Mouse (Mus musculus): ENCODE data around the gene Flad1.
A peak's percentile ranks its signal among the peaks of the same experiment; 100 is the strongest.

Gene Flad1

DNA sequence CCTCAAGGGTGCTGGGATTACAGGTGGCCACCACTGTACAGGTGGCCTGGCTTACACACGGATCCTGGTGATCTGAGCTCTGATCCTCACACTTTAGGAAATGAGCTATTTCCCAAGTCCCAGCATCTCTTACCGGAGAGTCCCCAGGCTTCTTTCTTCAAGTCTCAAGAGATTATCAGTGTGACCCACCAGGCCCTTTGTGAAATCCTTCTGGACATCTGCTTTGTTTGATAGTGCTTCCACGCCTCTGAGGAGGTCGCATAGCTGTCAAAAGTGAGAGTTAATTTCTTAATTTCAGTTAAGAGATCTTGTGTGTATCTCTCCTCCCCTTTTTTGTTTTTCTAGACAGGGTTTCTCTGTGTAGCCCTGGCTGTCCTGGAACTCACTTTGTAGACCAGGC is 14.2 kb upstream of the Flad1 start:
- peak; percentile 82 for DNase-seq (ENCODE audit: low spot score)

DNA sequence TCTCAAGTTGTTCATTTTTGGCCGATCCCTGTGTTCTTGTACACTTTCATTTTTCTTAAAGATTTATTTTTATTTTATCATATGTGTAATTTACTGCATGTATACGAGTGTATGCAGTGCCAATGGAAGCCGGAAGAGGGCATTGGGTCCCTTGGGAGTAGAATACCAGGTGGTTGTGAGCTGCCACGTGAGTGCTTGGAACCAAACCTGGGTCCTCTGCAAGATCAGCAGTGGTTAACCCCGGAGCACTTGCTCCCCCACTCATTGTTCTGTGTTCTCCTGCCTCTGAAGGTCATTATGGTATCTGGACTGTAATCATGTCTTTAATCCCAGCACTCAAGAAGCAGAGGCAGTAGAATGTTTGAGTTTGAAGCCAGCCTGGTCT is 13.5 kb upstream of the Flad1 start:
- no peak for DNase-seq (ENCODE audit: low spot score)

DNA sequence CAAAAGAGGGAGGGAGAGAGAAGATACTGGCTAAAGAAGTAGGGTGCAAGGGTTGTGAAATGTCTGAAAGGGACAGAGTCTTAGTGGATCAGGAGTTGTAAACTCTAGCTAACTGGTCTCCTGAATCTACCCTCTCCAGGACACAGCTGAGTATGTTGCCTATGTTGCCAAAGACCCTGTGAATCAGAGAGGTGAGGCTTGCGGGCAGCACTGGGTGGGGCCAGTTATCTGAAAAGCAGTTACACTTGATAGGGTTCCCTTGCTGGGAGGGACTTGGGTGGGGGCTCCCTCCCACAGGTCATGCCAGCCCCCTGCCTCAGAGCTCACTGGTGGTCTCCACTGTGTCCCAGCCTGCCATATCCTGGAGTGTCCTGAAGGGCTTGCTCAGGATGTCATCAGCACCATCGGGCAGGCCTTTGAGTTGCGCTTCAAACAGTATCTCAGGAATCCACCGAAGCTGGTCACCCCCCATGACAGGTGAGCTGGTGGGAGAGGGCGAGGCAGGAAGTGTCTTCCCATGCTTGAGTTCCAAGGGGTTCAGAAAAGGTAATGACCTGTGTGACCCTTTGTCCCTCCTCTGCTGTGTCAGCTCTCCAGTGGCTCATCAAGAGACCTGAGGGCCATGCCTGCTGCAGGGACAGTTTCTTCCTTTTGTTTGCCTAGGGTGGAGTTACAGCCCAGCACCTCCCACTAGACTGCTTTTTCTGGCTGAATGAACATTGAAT is 12.9 kb upstream of the Flad1 start:
- no peak for DNase-seq (ENCODE audit: low spot score)

DNA sequence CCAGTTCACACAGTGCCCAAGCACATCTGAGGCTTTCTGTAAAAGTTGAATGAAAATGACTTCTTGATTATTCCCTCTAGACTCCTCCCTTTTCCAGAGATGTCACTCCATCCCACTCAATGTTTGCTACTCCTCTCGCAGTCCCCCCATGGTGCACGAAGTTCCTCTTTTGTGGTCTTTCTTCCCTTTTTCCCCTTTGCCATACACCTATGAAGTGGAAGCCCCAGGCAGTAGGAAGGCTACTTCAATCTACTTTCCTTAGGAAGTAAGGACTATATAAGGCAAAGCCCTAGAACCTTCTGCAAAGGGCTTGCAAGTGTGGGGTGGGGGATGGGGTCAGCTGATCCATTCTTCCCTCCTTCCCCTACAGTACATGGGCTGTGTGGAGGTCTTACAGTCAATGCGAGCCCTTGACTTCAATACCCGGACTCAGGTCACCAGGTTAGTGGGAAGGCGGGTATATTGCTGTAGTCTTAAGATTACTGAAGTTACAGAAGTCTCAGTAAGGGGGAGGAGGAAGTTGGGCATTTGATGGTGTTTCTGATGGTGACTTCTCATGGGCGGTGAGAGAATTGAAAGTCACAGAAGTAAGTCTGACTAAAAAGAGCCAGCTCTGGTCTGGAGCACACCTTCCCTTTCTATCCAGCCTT is 11.0 kb upstream of the Flad1 start:
- no peak for DNase-seq (ENCODE audit: low spot score)

DNA sequence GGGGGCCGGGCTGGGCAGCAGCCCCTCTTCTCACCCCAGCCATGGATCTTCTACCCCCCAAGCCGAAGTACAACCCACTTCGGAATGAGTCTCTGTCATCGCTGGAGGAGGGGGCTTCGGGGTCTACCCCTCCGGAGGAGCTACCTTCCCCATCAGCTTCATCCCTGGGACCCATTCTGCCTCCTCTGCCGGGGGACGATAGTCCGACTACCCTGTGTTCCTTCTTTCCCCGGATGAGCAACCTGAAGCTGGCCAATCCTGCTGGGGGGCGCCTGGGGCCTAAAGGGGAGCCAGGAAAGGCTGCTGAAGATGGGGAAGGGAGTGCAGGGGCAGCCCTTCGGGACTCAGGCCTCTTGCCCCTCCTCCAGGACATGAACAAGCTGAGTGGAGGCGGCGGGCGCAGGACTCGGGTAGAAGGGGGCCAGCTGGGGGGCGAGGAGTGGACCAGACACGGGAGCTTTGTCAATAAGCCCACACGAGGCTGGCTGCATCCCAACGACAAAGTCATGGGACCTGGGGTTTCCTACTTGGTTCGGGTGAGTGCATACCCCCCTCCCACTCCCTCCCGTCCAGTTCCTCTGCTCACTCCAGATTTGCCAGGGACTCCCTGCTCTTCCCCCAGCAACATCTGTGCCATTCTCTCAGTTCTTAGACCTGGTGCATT is 10.3 kb upstream of the Flad1 start:
- no peak for DNase-seq (ENCODE audit: low spot score)

DNA sequence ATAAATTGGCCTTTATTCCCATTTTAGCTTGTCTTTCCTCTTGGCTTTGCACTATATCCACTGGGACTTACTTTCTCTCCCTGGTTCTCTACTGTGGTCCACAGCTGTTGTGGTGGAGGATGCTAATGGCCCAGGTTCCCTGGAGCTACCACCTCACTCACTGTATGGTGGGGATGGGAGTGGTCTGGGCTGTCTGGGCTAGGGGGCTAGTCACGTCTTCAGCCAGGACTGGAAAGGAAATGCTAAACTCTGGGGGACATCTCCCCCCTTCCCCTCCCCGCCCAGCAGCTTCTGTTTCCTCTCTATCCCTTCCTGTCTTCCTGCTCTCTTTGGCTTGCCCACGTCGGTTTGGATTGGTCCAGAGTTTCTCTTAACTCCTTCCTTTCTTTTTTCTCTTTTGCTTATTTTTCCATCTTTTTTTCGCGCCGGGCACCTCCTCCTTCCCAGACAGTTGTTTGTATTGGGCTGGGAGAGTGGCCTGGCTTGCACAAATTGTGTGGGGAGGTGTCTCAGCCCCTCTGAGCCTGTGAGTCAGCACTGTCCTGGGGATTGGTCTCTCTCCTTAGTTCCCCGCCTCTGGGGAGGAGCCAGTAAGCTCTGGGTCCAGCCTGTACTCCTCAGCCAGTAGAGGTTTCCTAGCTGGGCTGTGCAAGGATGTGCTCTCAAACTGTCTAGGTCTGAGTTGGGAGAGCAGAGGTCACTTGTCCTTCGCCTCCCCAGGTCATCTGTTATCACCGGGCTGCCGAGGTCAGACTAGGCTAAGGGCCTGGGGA is 9.5 kb upstream of the Flad1 start:
- peak; percentile 82 for DNase-seq (ENCODE audit: low spot score)

DNA sequence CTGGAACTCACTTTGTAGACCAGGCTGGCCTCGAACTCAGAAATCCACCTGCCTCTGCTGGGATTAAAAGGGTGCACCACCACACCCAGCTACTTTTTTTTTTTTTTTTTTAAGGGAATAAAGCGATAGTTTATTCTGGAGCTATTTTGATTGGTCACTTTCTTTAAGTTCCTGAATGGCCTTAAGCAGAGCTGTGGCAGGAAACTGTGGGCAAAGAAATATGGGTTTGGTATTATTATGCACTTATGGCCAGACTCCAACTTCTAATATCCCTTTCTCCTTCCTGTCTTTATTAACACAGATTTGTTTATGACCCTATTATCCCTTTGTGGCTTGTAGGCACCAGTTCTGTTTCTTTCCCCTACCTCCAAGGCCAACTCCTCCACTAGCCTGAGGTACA is 8.8 kb upstream of the Flad1 start:
- no peak for DNase-seq (ENCODE audit: low spot score)

DNA sequence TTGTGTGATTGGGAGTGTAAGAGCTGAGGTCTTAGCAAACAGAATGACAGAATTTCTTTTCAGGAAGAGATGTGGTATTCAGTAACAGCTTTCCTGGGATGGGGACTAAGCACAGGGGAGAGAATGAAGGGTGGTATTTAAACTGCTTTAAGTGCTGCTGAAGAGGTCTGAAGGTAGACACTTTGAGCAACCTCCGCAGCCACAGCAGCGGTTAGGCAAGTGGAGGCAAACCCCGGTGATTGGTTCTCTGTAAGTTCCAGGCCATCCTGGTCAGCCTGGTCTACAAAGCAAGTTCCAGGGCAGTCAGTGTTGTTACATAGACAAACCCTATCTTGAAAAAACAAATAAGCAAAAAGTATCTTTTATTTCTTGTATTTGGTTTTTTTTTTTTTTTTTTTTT is 8.3 kb upstream of the Flad1 start:
- DNase-seq (ENCODE audit: low spot score), result no peak

DNA sequence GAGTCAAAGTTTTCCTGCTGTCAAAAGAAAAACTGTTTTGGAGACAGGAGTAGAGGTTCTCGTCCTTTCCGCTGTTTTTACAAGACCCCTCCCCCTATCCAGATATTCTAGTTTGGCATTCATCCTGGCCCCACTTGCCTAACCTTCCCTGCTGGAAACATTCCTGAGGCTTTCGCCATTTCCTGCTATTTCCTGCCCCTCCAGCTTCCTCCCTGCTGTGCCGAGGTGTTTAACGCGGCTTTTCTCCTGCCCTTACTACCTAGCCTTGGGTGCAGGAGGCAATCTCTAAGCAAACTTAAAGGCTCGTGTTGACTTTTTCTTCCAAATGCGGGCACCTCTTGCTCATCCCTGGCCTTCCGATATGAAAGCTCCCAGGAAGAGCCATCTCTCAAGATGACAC is 7.9 kb upstream of the Flad1 start:
- no peak for DNase-seq (ENCODE audit: low spot score)

DNA sequence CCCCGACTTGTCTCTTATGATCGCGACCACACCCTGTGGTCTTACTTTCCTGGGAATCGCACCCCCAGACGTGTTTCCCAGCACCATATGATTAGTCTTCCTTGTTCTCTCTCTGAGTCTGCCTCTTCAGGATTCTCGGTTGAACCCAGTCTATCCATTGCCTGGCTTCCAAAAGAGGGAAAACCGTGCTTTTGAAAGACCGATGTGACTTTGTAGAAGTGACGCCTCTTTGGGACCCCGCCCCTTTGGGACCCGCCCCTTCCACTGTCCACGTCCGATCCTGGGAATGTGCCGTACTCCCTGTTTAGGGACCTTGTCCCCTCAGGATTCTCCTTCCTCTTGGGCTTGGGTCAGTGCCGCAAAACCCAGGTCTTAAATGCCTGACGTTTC is 7.2 kb upstream of the Flad1 start:
- no peak for DNase-seq (ENCODE audit: low spot score)

DNA sequence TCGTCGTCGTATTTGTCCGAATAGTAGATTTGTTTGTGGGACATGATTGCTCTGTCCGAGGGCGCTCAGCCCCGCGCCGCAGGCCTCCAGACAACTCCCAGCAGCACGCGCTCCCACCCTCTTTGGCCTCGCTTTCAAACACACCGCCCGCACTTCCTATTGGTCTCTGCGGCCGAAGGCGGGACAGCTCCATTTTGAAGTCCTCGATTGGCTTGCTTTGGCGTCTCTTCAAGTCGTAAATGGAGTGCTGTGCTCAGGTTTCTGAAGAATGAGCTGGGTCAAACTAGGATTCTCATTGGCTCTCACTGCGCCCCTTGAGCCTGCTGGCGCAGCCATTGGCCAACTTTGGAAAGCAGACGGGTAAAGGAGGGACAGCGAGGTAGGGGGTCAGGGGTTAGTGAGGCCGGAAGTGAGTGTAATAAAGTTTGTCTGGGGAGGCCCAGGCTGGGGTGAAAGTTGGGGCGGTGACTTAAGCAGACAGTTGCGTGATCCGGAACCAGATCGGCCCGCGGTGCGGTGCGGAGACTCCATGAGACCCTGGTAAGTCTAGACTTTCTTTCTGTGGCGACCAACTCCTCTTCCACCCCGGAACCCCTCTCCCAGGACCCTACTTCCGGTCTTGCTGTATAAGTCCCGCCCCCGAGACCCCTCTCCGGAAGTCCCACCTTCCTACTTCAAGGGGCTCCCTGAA is 6.6 kb upstream of the Flad1 start, which contains the start of the genes Cks1b and Shc1:
TSS of gene Cks1b (minus strand) at position 214 of the 691 bp plus-strand sequence.
TSS of gene Shc1 (plus strand) at position 274 of the 691 bp plus-strand sequence.
- peak; percentile 95 for DNase-seq (ENCODE audit: low spot score)

DNA sequence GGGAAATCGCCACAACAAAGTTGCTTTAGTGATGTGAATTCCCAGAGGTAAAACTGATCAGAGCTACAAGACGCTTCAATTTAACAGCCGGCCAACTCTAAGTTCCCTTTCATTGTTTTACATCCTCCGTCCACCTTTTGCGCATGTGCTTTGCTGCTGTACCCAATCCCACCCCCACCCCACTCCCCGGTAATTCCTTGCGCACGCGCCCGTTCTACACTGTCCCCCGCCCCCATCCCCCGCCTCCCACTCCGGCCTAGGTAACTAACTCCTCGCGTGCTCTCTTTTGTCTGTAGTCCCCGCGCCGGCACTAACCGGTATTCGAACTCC is 6.1 kb upstream of the Flad1 start:
- no peak for DNase-seq (ENCODE audit: low spot score)

DNA sequence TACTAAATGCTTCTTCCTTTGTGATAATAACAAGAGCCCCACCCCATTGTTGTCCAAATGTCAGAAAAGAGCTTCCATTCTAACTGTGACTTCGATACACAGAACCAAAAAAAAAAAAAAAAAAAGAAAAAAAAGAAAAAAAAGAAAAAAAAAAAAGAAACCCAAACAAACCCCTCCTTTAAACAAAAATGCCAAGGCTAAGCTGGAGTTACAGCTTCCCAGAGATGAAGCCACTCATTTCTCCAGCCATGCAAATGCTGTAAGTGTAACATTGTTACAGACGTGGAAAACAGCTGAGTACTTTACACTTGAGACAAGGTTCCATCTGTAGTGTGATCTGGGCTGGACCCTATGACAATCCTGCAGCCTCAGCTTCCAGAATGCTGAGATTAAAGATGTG is 5.5 kb upstream of the Flad1 start:
- DNase-seq (ENCODE audit: low spot score), result no peak

DNA sequence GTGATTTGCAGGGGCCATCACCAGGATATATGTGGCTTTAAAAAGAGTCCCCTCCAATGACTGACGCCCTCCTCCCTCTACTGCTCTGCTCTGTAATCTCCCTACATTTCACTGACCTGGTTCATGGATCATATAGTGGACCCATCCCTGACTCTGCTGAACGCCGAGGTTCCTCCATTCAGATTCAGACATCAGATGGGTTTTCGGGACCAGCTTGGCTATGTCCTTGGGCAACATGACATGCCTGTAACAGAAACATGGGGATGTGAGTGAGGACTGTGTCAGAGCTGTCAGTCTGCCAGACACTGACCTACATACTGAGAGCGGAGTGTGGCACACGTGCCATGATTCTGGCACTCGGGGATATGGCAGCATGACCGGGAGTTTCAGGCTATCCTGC is 4.5 kb upstream of the Flad1 start:
- no peak for DNase-seq (ENCODE audit: low spot score)

DNA sequence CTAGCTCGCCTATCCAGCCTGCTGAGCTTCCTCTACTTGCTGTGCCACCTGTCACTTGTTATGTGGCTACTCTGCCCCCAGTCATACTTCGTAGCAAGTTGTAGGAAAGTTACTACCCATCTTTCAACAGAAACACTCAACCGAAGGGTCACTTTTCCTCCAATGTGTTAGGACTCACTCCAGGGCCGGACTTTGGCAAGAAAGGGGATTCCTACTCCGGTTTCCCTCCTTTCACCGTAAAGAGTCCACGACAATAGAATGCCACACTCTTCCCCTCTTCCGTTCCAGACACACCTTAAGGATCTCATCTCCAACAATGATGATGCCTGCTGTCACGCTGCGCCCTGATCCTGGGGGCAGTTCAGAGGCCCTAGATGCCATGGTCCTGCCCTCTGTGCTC is 806 bp downstream of the Flad1 start:
- no peak for DNase-seq (ENCODE audit: low spot score)

DNA sequence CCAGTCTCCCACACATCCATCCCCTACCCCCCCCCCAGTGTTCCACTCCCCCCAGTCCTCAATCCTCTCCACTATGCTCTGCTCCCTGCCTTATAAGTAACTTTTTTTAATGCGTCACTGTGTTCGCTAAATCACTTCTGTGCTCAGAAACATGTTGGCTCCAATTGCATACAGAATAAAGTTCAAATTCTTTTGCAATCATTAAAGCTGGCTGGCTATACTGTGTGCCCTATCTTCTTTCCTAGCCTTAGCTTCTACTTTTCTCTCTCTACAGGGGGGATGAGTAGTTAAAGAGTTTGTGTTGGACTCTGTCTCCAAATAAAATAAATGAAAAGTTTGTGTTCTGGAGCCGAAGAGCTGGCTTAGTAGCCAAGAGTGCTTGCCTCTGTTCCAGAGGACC is 2.0 kb downstream of the Flad1 start:
- DNase-seq (ENCODE audit: low spot score), result no peak

DNA sequence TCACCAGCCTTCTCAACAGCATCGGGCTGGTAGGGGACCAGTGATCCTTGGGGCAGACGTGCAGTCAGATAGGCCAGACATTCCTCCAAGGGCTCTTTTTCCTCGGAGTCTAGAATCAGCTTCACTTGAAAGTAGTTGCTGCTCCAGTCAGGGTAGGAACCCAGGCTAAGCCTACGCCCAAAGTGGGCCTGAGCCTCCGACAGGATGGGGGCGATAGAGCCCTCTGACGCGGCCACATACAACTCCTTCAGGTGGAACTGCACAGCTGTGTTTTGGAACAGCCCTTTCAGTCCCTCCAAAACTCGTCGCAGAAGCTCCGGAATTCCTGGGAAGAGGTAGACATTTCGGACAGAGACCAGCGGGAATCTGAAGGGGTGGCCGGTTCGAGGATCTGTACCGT is 3.2 kb downstream of the Flad1 start:
- no peak for DNase-seq (ENCODE audit: low spot score)

DNA sequence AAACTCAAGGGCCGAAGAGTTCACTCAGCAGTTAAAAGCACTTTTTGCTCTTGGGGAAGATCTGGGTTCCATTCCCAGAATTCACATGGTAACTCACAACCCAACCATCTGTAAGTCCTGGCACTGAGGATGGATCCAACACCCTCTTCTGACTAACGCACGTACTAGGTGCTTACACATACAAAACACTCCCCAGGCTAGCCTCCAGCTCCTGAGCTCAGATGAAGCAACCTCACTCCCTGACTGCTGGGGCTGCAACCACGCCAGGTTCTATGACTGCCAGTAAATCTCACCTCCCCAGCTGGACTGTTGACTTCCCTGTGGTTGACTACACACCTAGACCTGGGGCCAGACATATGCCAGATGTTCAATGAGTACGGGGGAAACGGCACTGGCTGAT is 4.8 kb downstream of the Flad1 start:
- no peak for DNase-seq (ENCODE audit: low spot score)

DNA sequence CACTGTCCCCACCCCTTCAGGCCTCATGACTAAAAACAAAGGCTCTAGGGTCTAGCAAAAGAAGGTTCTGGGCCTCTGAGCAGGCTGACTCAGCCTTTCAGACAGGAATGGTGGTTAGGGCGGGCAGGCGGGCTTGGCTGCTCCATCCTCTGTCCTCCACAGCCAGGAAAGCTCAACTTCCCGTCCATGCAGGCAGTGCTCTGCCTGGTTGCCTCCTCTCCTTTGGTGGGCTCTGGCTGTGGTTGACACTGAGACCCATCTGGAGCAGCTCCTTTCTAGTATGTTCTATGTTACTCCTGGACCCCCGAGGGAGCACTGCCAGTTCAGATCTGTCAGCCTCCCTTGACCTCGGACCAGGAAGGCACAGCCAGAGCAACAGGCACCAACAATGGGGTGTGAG is 9.0 kb downstream of the Flad1 start, which contains the start of gene Lenep:
TSS of gene Lenep (minus strand) at position 101 of the 400 bp plus-strand sequence.
- no peak for DNase-seq (ENCODE audit: low spot score)

DNA sequence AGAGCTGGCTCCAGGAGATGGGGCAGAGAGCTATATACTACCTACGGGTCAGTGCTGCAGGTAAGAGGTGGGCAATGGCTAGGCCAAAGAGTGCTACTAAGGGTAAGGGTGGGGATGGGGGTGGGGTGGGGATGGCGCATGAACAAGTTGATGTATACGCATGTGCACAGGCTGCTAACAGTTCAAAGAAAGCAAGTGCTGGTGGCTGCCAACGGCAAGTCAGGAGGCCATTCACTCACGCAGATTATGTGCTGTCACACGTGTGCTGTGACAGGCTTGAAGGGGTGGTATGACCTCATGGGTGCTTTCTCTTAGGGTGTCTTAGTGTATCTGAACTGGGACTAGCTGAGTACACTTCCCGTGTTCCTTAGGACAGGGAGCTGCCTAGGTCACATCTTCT is 10.3 kb downstream of the Flad1 start:
- no peak for DNase-seq (ENCODE audit: low spot score)

DNA sequence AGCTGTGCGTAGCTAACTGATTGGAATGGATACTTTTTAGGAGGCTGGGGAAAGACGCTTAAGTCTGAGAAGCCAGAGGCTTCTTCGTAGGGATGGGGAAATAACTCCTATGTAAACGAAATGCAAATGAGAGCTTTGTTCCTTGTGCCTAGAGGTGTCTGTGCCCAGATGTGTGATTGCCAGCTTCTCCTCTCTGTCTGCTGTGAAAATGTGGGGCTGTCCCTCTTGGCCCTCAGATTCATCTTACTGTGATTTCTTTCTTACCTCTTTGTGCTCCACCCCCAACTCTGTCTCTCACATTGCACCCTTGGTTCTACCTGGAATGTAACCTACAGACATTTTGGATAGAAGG is 15.0 kb downstream of the Flad1 start:
- no peak for DNase-seq (ENCODE audit: low spot score)
